Mouse (Mus musculus) 416B (cell line): ENCODE measurements around the gene Rab8a.

Source experiments
- DNase-seq: peaks from one replicate; pipeline ENCODE4 v3.0.0; 2011; ENCODE audit warnings: low read depth

The Rab8a gene

GRCm38 (mm10) chr8:72146556-72146955 is 14.4 kb upstream of the Rab8a start:
- no peak for DNase-seq

- DNase-seq: no peak
Observed at GRCm38 (mm10) chr8:72147266-72147665, 13.7 kb upstream of the Rab8a start.

- DNase-seq: no peak
Observed at GRCm38 (mm10) chr8:72149056-72149455, 11.9 kb upstream of the Rab8a start.

- peak; percentile 41 for DNase-seq
Observed at GRCm38 (mm10) chr8:72151418-72152078, 9.5 kb upstream of the Rab8a start.

- no peak for DNase-seq
Observed at GRCm38 (mm10) chr8:72153382-72153781, 7.6 kb upstream of the Rab8a start.

GRCm38 (mm10) chr8:72158096-72158495 is 2.9 kb upstream of the Rab8a start:
- DNase-seq: peak; percentile 78

GRCm38 (mm10) chr8:72158726-72159125 is 2.3 kb upstream of the Rab8a start:
- DNase-seq: no peak

- peak; percentile 76 for DNase-seq
Observed at GRCm38 (mm10) chr8:72160007-72160406, 993 bp upstream of the Rab8a start.

- DNase-seq: no peak
Observed at GRCm38 (mm10) chr8:72162821-72163220, 1.8 kb downstream of the Rab8a start.

- peak; percentile 85 for DNase-seq
Observed at GRCm38 (mm10) chr8:72169098-72169668, 8.2 kb downstream of the Rab8a start.

- DNase-seq: no peak
Observed at GRCm38 (mm10) chr8:72169681-72170249, 8.8 kb downstream of the Rab8a start.

- peak; percentile 77 for DNase-seq
Observed at GRCm38 (mm10) chr8:72177346-72177925, 16.4 kb downstream of the Rab8a start.

GRCm38 (mm10) chr8:72183554-72184202 is 22.7 kb downstream of the Rab8a start:
- DNase-seq: peak; percentile 87

GRCm38 (mm10) chr8:72187793-72188331 is 26.9 kb downstream of the Rab8a start:
- no peak for DNase-seq

GRCm38 (mm10) chr8:72189417-72190214 is 28.6 kb downstream of the Rab8a start, which contains the start of gene Hsh2d:
Gene Hsh2d (plus strand): TSS chr8:72189638.
- DNase-seq: no peak

GRCm38 (mm10) chr8:72190215-72190539 is 29.2 kb downstream of the Rab8a start:
- DNase-seq: no peak

GRCm38 (mm10) chr8:72192065-72192464 is 31.1 kb downstream of the Rab8a start:
- no peak for DNase-seq

- DNase-seq: no peak
Observed at GRCm38 (mm10) chr8:72197997-72198396, 37.0 kb downstream of the Rab8a start.

- DNase-seq: peak; percentile 61
Observed at GRCm38 (mm10) chr8:72208582-72208981, 47.6 kb downstream of the Rab8a start.

GRCm38 (mm10) chr8:72210222-72210621 is 49.2 kb downstream of the Rab8a start:
- no peak for DNase-seq

GRCm38 (mm10) chr8:72210710-72211109 is 49.7 kb downstream of the Rab8a start:
- no peak for DNase-seq

GRCm38 (mm10) chr8:72211846-72212245 is 50.8 kb downstream of the Rab8a start:
- no peak for DNase-seq
